ENCODE assay signal across 8 mouse cellular contexts in the genomic region with DNA sequence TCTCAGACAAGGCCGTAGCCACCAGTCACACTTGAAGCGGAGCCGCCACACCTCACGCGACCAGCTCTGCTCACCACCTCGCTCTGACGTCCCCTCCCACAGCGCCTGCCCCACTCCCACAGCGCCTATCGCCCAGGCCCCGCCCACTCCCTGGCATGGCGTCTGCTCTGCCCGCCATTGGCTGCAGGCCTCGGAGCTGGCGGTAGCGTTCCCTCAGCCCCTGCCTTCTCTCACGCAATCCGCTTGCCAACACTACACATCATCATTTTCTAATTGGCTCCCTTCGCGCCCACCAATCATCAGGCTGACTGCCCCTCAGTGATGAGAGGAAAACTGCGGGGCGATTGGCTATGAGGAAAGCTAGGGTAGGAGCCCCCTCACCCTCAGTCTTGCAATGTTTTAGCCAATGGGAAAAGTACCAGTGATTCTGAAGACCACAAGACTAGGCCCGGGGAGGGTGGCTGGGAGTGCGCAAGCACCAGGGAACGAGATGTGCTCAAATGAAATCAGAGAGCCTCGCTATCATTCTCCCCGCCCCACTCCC. TPM values are rescaled to one million over a fixed set of nuclear protein-coding genes. Genes with fewer than 3 reads are reported as not detected.
DNase-seq lines count a peak whose midpoint lies in the region; ATAC-seq and TF ChIP-seq lines count a peak whose summit lies in the region.

TSS of gene Tspyl2 (minus strand) at position 68 of the 544 bp plus-strand sequence.

- peak within 1 kb of the TSS; percentile 76 for H3K9ac ChIP-seq in forebrain, postnatal 0 days
- H3K9ac ChIP-seq in lung, embryonic 15.5 days = peak within 1 kb of the TSS; percentile 52

- 18% methylated on average over 21 of the region's 27 CpGs for WGBS in forebrain, postnatal 0 days
- 12% methylated on average over 24 of the region's 27 CpGs for WGBS in lung, embryonic 15.5 days

- peak within 1 kb of the TSS; percentile 55 for H3K4me2 ChIP-seq in forebrain, postnatal 0 days (ENCODE audit: low read depth)
- H3K4me2 ChIP-seq in lung, embryonic 15.5 days = peak within 1 kb of the TSS; percentile 50

- peak within 1 kb of the TSS; percentile 91 for H3K27ac ChIP-seq in forebrain, postnatal 0 days (ENCODE audit: low read depth, low read length)
- peak within 1 kb of the TSS; percentile 88 for H3K27ac ChIP-seq in lung, embryonic 15.5 days

- TF ChIP-seq CTCF in G1E (IDR thresholded peaks at IDR 0.05; ENCODE audit: low read depth, low read length) = no peak
- TF ChIP-seq CTCF in forebrain, postnatal 0 days (IDR thresholded peaks at IDR 0.05; ENCODE audit: low read depth) = no peak

- H3K27me3 ChIP-seq in G1E (ENCODE audit: insufficient read depth, low read length) = peaks cover 9% of the 10 kb centered on the region; the same call in 1 of the 2 replicates
- H3K27me3 ChIP-seq in forebrain, postnatal 0 days (ENCODE audit: insufficient read depth, low read length) = no peaks in the 10 kb centered on the region
- peaks cover 58% of the 10 kb centered on the region for H3K27me3 ChIP-seq in lung, embryonic 15.5 days

- no peaks in the 10 kb centered on the region for H3K9me3 ChIP-seq in G1E (replicated peaks)
- H3K9me3 ChIP-seq in forebrain, postnatal 0 days (ENCODE audit: low read length) = no peaks in the 10 kb centered on the region
- no peaks in the 10 kb centered on the region for H3K9me3 ChIP-seq in lung, embryonic 15.5 days

- peaks cover 5% of the 10 kb centered on the region; the same call in 1 of the 2 replicates for H3K4me1 ChIP-seq in G1E (ENCODE audit: insufficient read depth, low read depth, low read length)
- no peaks in the 10 kb centered on the region for H3K4me1 ChIP-seq in forebrain, postnatal 0 days (ENCODE audit: insufficient read depth)
- peaks cover 6% of the 10 kb centered on the region; the same call in 1 of the 2 replicates for H3K4me1 ChIP-seq in lung, embryonic 15.5 days

- peak within 1 kb of the TSS; percentile 77 for H3K4me3 ChIP-seq in G1E (ENCODE audit: low read depth, low read length)
- H3K4me3 ChIP-seq in forebrain, postnatal 0 days (ENCODE audit: low read depth, low read length) = peak within 1 kb of the TSS; percentile 57
- peak within 1 kb of the TSS; percentile 62 for H3K4me3 ChIP-seq in lung, embryonic 15.5 days

- peaks cover 30% of the 10 kb centered on the region for H3K36me3 ChIP-seq in G1E (replicated peaks)
- H3K36me3 ChIP-seq in forebrain, postnatal 0 days (ENCODE audit: insufficient read depth) = no peaks in the 10 kb centered on the region; the same call in 1 of the 2 replicates
- 0 out of 2 replicates have a peak, but pooled peaks cover 6% of the 10 kb centered on the region for H3K36me3 ChIP-seq in lung, embryonic 15.5 days

- DNase-seq in G1E (ENCODE audit: low spot score) = peak; percentile 90
- peak; percentile 91 to 95 for DNase-seq in cerebellum, adult 18-20 months
- peak; percentile 96 for DNase-seq in forebrain, postnatal 0 days
- peak; percentile 94 for DNase-seq in heart, postnatal 4 days
- DNase-seq in layer of hippocampus, adult 8-10 months (ENCODE audit: low spot score in 2 of 2) = peak; percentile 94 to 97
- peak; percentile 93 for DNase-seq in ovary, adult 18-20 months (ENCODE audit: low spot score)
- DNase-seq in thymus, postnatal 0 days (ENCODE audit: low spot score) = peak; percentile 93

- peak; percentile 96 for ATAC-seq in G1E (ENCODE audit: extremely low read depth, insufficient number of reproducible peaks, low FRiP score, poor library complexity, severe bottlenecking)
- peak; percentile 96 for ATAC-seq in forebrain, postnatal 0 days
- ATAC-seq in lung, embryonic 15.5 days (ENCODE audit: borderline replicate concordance, extremely low read depth, low FRiP score, low TSS enrichment) = peak; percentile 98

RNA-seq across cellular contexts. Expression of gene Tspyl2, which starts in this region (rescaled TPM):
- total RNA-seq in G1E (2014; fragmentation: Nextera tagmentation) = 19.2 and 20.2 TPM in 2 replicates
- 18.3 and 22.4 TPM in 2 replicates for total RNA-seq in G1E (2017)
- 8.1 and 8.7 TPM in 2 replicates for polyA plus RNA-seq in G1E (2012)
- 39.5 and 51.7 TPM in 2 replicates for total RNA-seq in forebrain, postnatal 0 days (2014; rRNA removed)
- polyA plus RNA-seq in forebrain, postnatal 0 days (2015; fragmentation: Nextera tagmentation; extraction: Ambion mirVana) = 27.5 and 39.7 TPM in 2 replicates
- 10 to 100 TPM; 13.5 to 14.6 TPM for total RNA-seq in heart, postnatal 4 days (2021)
- 100 to 1,000 TPM; 116 to 139 (median 126) TPM for total RNA-seq in layer of hippocampus, adult 8-10 months (2022)
- polyA plus RNA-seq in lung, embryonic 15.5 days (2015; fragmentation: Nextera tagmentation; extraction: Ambion mirVana) = 26.1 and 30.7 TPM in 2 replicates
- 9.6 and 10.3 TPM in 2 replicates for polyA plus RNA-seq in thymus, postnatal 0 days (2015; fragmentation: Nextera tagmentation; extraction: Ambion mirVana)

Comparison
In these comparisons a context has a peak if more than half of its experiments do, and no peak if none do; other contexts are left out.
1. Peak in every context shown above with its lines: DNase-seq, ATAC-seq, H3K4me3 ChIP-seq and H3K27ac ChIP-seq.